Mouse (Mus musculus) neural tube, embryonic 13.5 days (tissue): ENCODE measurements at regions not wholly inside any gene's neighbourhood (a gene's known extent, or its start where the extent isn't known, plus 50 kb on each side); places are given as distances from the start of the nearest gene placed in this dataset.

Experiments used
- ATAC-seq: fragments of 200-750 bp; cut with Nextera tagmentation; 2 replicates; pipeline ENCODE4 v1.8.0; 2017; ENCODE audit warnings: low read depth, mild to moderate bottlenecking, moderate TSS enrichment, moderate library complexity
- H3K27ac ChIP-seq: fragments of 300-500 bp; sonication (generic); replicated peaks from 2 replicates; pipeline ENCODE4 v1.5.1; 2015; ENCODE audit warnings: moderate library complexity, mild to moderate bottlenecking, inconsistent platforms
- H3K27me3 ChIP-seq: fragments of 300-500 bp; sonication (generic); 2 replicates; pipeline ENCODE4 v1.6.1; 2015; ENCODE audit warnings: mild to moderate bottlenecking, inconsistent platforms
- H3K36me3 ChIP-seq: fragments of 300-500 bp; sonication (generic); 2 replicates; pipeline ENCODE4 v1.6.1; 2015; ENCODE audit warnings: mild to moderate bottlenecking, inconsistent platforms
- H3K4me1 ChIP-seq: fragments of 300-500 bp; sonication (generic); replicated peaks from 2 replicates; pipeline ENCODE4 v1.6.1; 2015; ENCODE audit warnings: inconsistent platforms
- H3K4me2 ChIP-seq: fragments of 300-500 bp; sonication (generic); 2 replicates; pipeline ENCODE4 v1.6.1; 2015; ENCODE audit warnings: inconsistent platforms, mild to moderate bottlenecking, moderate library complexity
- H3K4me3 ChIP-seq: fragments of 300-500 bp; sonication (generic); 2 replicates; pipeline ENCODE4 v1.5.1; 2015; ENCODE audit warnings: mild to moderate bottlenecking, inconsistent platforms
- H3K9ac ChIP-seq: fragments of 300-500 bp; sonication (generic); 2 replicates; pipeline ENCODE4 v1.6.1; 2015; ENCODE audit warnings: moderate library complexity, mild to moderate bottlenecking, inconsistent platforms
- H3K9me3 ChIP-seq: fragments of 300-500 bp; sonication (generic); 2 replicates; pipeline ENCODE4 v1.6.1; 2016; ENCODE audit warnings: inconsistent platforms
- WGBS: fragments of 180-500 bp; shearing (Covaris S2); methylation state at CpG from one replicate; pipeline ENCODE4 v1.1.7; 2015; 5-methylcytosine and 5-hydroxymethylcytosine counted together

DNA sequence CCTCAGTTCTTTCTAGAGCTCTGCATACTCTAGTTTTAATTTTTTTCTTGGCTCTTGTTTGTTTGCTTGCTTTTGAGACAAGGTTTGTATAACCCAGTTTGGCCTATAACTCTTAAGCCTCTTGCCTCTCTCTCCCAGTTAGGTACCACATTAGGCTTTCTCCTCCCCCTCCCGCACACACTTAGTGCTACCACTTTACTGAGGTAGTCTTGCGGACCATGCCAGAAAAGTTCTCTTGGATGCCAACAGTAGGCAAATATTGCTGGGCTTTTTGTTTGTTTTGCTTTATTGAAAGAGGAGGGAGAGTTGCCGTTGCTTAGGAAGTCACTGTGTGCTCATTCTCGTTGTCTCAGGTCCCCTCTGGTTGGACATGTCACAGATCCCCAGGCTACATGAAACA lies 259.4 kb upstream of the Sall1 start:
- no peak overlapping the region for H3K4me2 ChIP-seq
- no peak overlapping the region for H3K27ac ChIP-seq
- H3K27me3 ChIP-seq, result no peaks in the 10 kb centered on the region
- WGBS, result 90% methylated on average over 4 of the region's 4 CpGs
- no peaks in the 10 kb centered on the region for H3K36me3 ChIP-seq
- ATAC-seq, result no peak
- H3K9me3 ChIP-seq, result no peaks in the 10 kb centered on the region
- H3K4me1 ChIP-seq, result peaks cover 15% of the 10 kb centered on the region
- H3K9ac ChIP-seq, result no peak overlapping the region
- H3K4me3 ChIP-seq, result no peak overlapping the region

GRCm38 (mm10) chr8:89299637-89300036 lies 255.7 kb upstream of the Sall1 start:
- H3K9me3 ChIP-seq, result no peaks in the 10 kb centered on the region
- H3K4me2 ChIP-seq, result no peak overlapping the region
- no peak overlapping the region for H3K4me3 ChIP-seq
- WGBS, result 82% methylated on average over 4 of the region's 4 CpGs
- no peaks in the 10 kb centered on the region for H3K27me3 ChIP-seq
- no peak for ATAC-seq
- H3K27ac ChIP-seq, result no peak overlapping the region
- H3K9ac ChIP-seq, result no peak overlapping the region
- H3K36me3 ChIP-seq, result no peaks in the 10 kb centered on the region
- no peaks in the 10 kb centered on the region; the same call in 1 of the 2 replicates for H3K4me1 ChIP-seq

DNA sequence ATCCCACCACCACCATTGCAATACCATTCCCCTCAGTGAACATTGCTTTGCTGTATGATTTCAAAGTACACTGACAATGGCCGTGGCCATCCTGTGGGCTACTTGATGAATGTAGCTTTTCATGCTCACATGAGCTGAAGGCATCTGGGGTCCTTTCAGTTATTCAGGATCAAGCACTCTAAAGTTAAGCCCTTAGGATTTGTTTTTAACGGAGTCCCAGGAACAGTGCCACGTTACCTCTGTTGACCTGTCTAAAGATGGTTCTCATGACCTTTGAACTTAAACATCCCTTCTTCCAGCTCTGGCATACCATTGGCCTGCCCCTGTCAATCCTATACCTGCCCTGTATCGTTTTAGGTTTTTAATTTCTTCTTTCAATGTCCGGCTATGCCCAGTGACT lies 251.7 kb upstream of the Sall1 start:
- no peak overlapping the region for H3K9ac ChIP-seq
- H3K27me3 ChIP-seq, result no peaks in the 10 kb centered on the region
- no peak overlapping the region for H3K4me3 ChIP-seq
- H3K27ac ChIP-seq, result no peak overlapping the region
- WGBS, result 66% methylated on average over 5 of the region's 5 CpGs
- no peaks in the 10 kb centered on the region for H3K4me1 ChIP-seq
- H3K4me2 ChIP-seq, result no peak overlapping the region
- no peaks in the 10 kb centered on the region for H3K36me3 ChIP-seq
- no peaks in the 10 kb centered on the region for H3K9me3 ChIP-seq
- ATAC-seq, result no peak

GRCm38 (mm10) chr8:89289017-89289416 lies 245.1 kb upstream of the Sall1 start:
- Histone ChIP-seq H3K36me3 (no peaks in the 10 kb centered on the region), H3K9me3 (peaks cover 6% of the 10 kb centered on the region; the same call in 1 of the 2 replicates), H3K4me2 (no peak overlapping the region), H3K4me1 (peaks cover 11% of the 10 kb centered on the region), H3K4me3 (no peak overlapping the region), H3K9ac (no peak overlapping the region; the same call in 1 of the 2 replicates), H3K27me3 (no peaks in the 10 kb centered on the region), H3K27ac (no peak overlapping the region)
- ATAC-seq, result no peak
- WGBS, result 7% methylated on average over 5 of the region's 5 CpGs

- H3K9me3 ChIP-seq, result peaks cover 6% of the 10 kb centered on the region; the same call in 1 of the 2 replicates
- H3K9ac ChIP-seq, result no peak overlapping the region
- ATAC-seq, result no peak
- peaks cover 11% of the 10 kb centered on the region for H3K4me1 ChIP-seq
- H3K4me2 ChIP-seq, result no peak overlapping the region
- H3K27ac ChIP-seq, result no peak overlapping the region
- H3K4me3 ChIP-seq, result no peak overlapping the region
- no peaks in the 10 kb centered on the region for H3K27me3 ChIP-seq
- H3K36me3 ChIP-seq, result no peaks in the 10 kb centered on the region
- WGBS, result 83% methylated on average over 14 of the region's 14 CpGs
These were observed 241.1 kb upstream of the Sall1 start for GRCm38 (mm10) chr8:89284871-89285564.

- Histone ChIP-seq H3K9me3 (peaks cover 6% of the 10 kb centered on the region; the same call in 1 of the 2 replicates), H3K9ac (no peak overlapping the region), H3K27me3 (no peaks in the 10 kb centered on the region), H3K4me1 (peaks cover under 1% of the 10 kb centered on the region), H3K27ac (no peak overlapping the region), H3K36me3 (no peaks in the 10 kb centered on the region), H3K4me2 (no peak overlapping the region), H3K4me3 (no peak overlapping the region)
- ATAC-seq, result no peak
- WGBS, result 79% methylated on average over 17 of the region's 17 CpGs
These were observed 239.4 kb upstream of the Sall1 start for GRCm38 (mm10) chr8:89283105-89284096.

GRCm38 (mm10) chr8:89279844-89280243 lies 235.9 kb upstream of the Sall1 start:
- no peaks in the 10 kb centered on the region for H3K36me3 ChIP-seq
- H3K27me3 ChIP-seq, result 0 out of 2 replicates have a peak, but pooled peaks cover under 1% of the 10 kb centered on the region
- H3K9me3 ChIP-seq, result no peaks in the 10 kb centered on the region
- no peak overlapping the region for H3K9ac ChIP-seq
- ATAC-seq, result no peak
- H3K27ac ChIP-seq, result no peak overlapping the region
- 83% methylated on average over 3 of the region's 3 CpGs for WGBS
- no peaks in the 10 kb centered on the region; the same call in 1 of the 2 replicates for H3K4me1 ChIP-seq
- H3K4me2 ChIP-seq, result no peak overlapping the region
- no peak overlapping the region for H3K4me3 ChIP-seq

GRCm38 (mm10) chr8:89279142-89279541 lies 235.2 kb upstream of the Sall1 start:
- 93% methylated on average over 6 of the region's 6 CpGs for WGBS
- Histone ChIP-seq H3K9me3 (no peaks in the 10 kb centered on the region), H3K4me1 (no peaks in the 10 kb centered on the region; the same call in 1 of the 2 replicates), H3K9ac (no peak overlapping the region), H3K4me3 (no peak overlapping the region), H3K36me3 (no peaks in the 10 kb centered on the region), H3K4me2 (no peak overlapping the region), H3K27ac (no peak overlapping the region), H3K27me3 (peaks cover 8% of the 10 kb centered on the region; the same call in 1 of the 2 replicates)
- ATAC-seq, result no peak

DNA sequence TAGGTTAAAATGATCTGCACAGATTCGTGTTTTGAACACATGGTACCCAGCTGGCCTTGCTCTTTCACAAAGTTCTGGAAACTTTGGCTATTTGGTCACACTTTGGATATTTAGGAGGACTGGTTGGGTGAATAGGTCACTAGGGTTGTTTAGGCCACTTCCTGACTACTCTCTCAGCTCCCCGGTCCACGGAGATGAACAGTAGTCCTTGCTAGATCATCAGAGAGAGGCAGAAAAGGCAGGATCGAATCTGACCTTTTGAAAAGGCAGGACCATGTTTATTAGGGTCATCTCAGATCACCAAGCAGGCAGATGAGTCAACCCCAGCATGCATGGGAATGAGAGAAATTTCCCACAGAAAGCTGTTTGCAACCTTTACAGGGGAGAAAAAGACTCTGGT lies 229.3 kb upstream of the Sall1 start:
- Histone ChIP-seq H3K27me3 (peaks cover 8% of the 10 kb centered on the region; the same call in 1 of the 2 replicates), H3K4me2 (peak overlapping the region; percentile 65), H3K4me3 (no peak overlapping the region), H3K36me3 (no peaks in the 10 kb centered on the region), H3K9me3 (no peaks in the 10 kb centered on the region), H3K4me1 (peaks cover 20% of the 10 kb centered on the region), H3K9ac (no peak overlapping the region), H3K27ac (peak overlapping the region; percentile 81; the same call in 1 of the 2 replicates)
- 33% methylated on average over 4 of the region's 4 CpGs for WGBS
- ATAC-seq, result no peak

DNA sequence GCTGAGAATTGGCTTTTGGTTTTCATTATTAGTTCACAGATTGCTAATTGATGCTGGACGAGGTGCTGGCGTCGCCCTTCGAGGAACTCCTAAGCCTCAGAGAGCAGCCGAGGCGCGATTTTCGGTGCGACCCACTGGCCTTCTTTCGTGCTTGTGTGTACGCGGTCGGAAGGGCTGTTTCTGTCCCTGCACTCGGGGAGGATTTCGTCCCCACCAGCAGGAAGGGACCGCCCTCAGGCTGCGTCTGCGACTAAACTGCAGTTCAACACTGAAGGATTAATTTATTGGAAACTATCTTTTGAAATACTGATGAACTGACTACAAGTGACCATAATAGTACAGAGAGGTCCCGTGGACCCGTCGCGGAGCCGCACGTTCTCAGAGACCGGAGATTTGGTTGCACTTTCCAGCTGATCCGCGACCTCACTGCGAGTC lies 228.4 kb upstream of the Sall1 start:
- no peaks in the 10 kb centered on the region for H3K9me3 ChIP-seq
- ATAC-seq, result peak; percentile 53; the same call in 1 of the 2 replicates

DNA sequence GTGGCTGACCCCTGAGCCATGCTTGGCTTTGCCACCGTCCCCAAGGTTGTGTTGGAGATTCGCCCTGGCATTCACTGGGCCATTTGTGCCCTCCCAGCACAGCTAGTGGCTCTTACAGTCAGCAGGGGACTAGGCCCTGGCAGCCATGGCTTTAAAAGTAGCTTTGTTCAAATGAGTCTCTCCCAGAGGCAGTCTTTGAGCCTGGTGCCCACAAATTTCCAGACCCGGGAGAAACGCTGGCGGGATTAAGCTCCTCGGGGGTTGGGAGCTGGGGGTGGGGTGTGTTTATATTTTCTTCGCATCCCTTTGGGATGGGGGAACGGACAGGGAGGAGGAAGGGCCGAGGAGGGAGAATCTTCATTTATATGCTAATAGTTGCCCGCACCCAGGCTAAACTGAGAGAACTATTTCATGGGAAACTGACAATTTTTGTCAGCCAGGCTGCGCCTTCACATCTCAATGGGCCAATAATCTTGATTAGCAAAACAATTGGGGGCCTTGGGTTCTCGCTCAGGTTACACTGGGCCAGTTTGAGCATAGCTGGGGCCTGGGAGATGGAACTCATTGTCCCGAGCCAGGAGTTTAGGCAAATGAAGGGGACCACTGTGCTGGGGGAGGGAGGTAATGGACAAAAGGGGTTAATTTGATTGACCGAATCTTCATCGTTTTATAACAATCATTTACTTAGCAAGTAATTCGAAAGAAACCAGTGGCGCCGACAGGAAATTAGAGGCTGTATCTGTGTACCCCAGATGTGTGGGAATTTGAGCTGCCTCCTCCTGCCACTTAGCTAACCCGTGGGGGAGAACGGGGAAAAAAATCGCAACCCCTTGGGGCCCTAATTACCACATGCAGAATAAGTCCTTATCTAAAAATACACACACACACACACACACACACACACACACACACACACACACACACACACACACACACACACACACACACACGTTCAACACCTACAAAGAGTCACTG lies 227.7 kb upstream of the Sall1 start:
- peak overlapping the region; percentile 35 for H3K4me3 ChIP-seq
- peak overlapping the region; percentile 65 for H3K4me2 ChIP-seq
- 4% methylated on average over 22 of the region's 22 CpGs for WGBS
- peak overlapping the region; percentile 81 for H3K27ac ChIP-seq
- H3K27me3 ChIP-seq, result peaks cover 8% of the 10 kb centered on the region; the same call in 1 of the 2 replicates
- ATAC-seq, result peak; percentile 95
- H3K4me1 ChIP-seq, result peaks cover 20% of the 10 kb centered on the region
- H3K9me3 ChIP-seq, result no peaks in the 10 kb centered on the region
- H3K36me3 ChIP-seq, result no peaks in the 10 kb centered on the region
- peak overlapping the region; percentile 54 for H3K9ac ChIP-seq

More for the DNA sequence above, 228.4 kb upstream of the Sall1 start:
- Histone ChIP-seq H3K4me3 (peak overlapping the region; percentile 35), H3K36me3 (no peaks in the 10 kb centered on the region), H3K4me1 (peaks cover 20% of the 10 kb centered on the region), H3K27ac (peak overlapping the region; percentile 81), H3K4me2 (peak overlapping the region; percentile 65), H3K9ac (peak overlapping the region; percentile 54), H3K27me3 (peaks cover 8% of the 10 kb centered on the region; the same call in 1 of the 2 replicates)
- WGBS, result under 1% methylated on average over 28 of the region's 28 CpGs
